Mouse (Mus musculus): Measurements from ENCODE around the gene Cdk14. TPM values are rescaled to one million over a fixed set of nuclear protein-coding genes. Genes with fewer than 3 reads are reported as not detected.

Gene Cdk14
- polyA plus RNA-seq, 1 experiment: 83.4 TPM

DNA sequence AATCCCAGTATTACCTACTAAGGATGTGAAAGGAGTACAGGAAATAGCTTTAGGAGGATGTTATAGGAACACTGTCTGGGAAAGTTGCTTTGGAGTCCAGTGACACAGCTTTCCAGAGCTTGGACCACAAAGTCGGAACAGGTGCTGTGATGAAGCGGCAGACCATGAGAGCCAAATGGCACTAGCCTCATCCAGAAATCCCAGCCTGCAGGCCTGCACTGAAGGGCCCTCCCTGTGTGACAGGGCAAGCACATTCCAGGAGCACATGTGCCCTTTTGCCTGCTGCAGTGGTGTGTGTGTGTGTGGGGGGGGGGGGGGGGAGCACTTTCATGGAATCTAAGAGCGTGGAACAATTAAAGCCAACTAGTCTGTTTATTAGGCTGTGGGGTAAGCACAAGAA, 47.8 kb downstream of the Cdk14 start:
- no peak for TF ChIP-seq CTCF (IDR thresholded peaks at IDR 0.05; ENCODE audit: insufficient read depth, low read depth, low read length)
- TF ChIP-seq POLR2A (IDR thresholded peaks at IDR 0.05; ENCODE audit: insufficient read depth, low read depth, low read length): no peak
- Histone ChIP-seq H3K27ac (ENCODE audit: insufficient read depth, low read depth, low read length) (no peak overlapping the region; the same call in 1 of the 2 replicates), H3K4me1 (ENCODE audit: control insufficient read depth, insufficient read depth, low read length) (peaks cover 13% of the 10 kb centered on the region), H3K4me3 (ENCODE audit: insufficient read depth, low read depth, low read length) (no peak overlapping the region)
- WGBS: 64% methylated on average over 3 of the region's 3 CpGs

DNA sequence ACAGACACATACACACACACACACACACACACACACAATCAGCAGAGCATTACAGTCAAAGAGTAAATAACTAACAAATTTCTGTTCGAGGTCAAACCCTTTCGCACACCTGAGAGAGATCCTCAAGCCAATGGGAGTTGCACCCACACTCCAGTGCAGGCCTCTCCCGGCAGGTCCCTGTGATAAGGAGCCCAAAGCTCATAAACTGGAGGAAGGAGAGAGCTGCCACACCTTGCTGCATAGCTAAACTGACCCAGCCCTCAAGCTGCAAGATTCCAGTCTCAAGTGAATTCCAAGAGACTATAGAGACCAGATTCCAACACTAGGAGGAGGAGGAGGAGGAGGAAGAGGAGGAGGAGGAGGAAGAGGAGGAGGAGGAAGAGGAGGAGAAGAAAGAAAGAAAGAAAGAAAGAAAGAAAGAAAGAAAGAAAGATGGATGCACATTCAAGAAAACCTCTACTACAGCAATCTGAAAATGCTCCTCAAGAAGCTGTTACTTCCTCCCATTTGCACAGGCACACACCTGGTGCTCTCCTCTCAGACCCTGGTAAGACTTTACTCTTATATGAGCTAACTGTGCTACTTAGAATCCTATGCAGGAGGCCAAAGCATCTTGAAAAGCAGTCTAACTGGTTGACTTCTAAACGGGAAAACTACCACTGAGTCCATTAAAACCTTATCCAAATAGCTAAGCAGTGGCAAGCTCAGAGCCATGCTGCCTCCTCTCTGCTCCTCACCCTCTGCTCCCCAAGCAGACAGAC, 49.6 kb downstream of the Cdk14 start:
- H3K4me1 ChIP-seq (ENCODE audit: control insufficient read depth, insufficient read depth, low read length): peaks cover 10% of the 10 kb centered on the region
- 88% methylated on average over 4 of the region's 4 CpGs for WGBS
- TF ChIP-seq POLR2A (IDR thresholded peaks at IDR 0.05; ENCODE audit: insufficient read depth, low read depth, low read length): no peak
- TF ChIP-seq CTCF (IDR thresholded peaks at IDR 0.05; ENCODE audit: insufficient read depth, low read depth, low read length): no peak
- H3K4me3 ChIP-seq (ENCODE audit: insufficient read depth, low read depth, low read length): no peak overlapping the region
- no peak overlapping the region for H3K27ac ChIP-seq (ENCODE audit: insufficient read depth, low read depth, low read length)

DNA sequence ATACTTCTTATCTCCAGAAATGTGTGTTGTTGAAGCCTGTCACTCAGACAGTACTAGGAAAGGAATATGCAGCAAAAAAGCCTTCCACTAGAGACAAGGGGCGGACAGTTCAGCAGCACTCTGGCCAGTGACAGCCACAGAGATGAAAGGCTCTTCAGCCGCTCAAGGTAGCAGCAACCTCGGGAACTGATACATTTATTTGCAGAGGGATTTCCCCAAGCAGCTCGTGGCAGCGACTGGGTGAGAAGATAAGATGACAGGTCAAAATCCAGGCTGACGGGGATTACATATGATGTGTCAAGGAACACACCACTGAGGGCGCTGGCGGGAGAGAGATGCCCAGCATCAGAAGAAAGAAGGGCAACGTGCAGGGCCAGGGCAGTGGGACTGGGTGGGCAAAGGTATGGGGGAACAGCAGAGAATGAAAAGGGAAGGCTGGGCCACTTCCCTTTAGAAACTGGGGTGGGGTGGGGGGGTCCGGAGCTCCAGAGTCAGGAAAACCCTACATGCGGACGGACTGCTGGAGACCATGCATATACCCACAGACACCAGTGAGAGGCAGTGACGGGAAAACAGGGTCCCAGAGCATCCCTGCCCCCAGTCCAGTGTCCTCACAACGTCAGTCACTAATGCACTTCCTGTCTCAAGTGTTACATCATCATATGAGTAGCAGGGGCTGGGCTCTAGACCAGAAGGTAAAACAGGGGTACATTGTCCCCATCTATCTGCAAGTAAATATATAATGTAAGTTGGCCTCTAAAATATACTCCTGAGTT, 51.5 kb downstream of the Cdk14 start:
- no peak for TF ChIP-seq POLR2A (IDR thresholded peaks at IDR 0.05; ENCODE audit: insufficient read depth, low read depth, low read length)
- no peak for TF ChIP-seq CTCF (IDR thresholded peaks at IDR 0.05; ENCODE audit: insufficient read depth, low read depth, low read length)
- Histone ChIP-seq H3K27ac (ENCODE audit: insufficient read depth, low read depth, low read length) (no peak overlapping the region), H3K4me3 (ENCODE audit: insufficient read depth, low read depth, low read length) (no peak overlapping the region), H3K4me1 (ENCODE audit: control insufficient read depth, insufficient read depth, low read length) (peaks cover 14% of the 10 kb centered on the region)
- 87% methylated on average over 14 of the region's 14 CpGs for WGBS

- no peak for TF ChIP-seq POLR2A (IDR thresholded peaks at IDR 0.05; ENCODE audit: insufficient read depth, low read depth, low read length)
- TF ChIP-seq CTCF (IDR thresholded peaks at IDR 0.05; ENCODE audit: insufficient read depth, low read depth, low read length): no peak
- H3K4me1 ChIP-seq (ENCODE audit: control insufficient read depth, insufficient read depth, low read length): peaks cover 11% of the 10 kb centered on the region
- no peak overlapping the region for H3K4me3 ChIP-seq (ENCODE audit: insufficient read depth, low read depth, low read length)
- H3K27ac ChIP-seq (ENCODE audit: insufficient read depth, low read depth, low read length): no peak overlapping the region
- 86% methylated on average over 8 of the region's 8 CpGs for WGBS
Measured at GRCm38 (mm10) chr5:5367550-5367949, 52.6 kb downstream of the Cdk14 start.

GRCm38 (mm10) chr5:5365285-5366076, 54.6 kb downstream of the Cdk14 start:
- 53% methylated on average over 14 of the region's 14 CpGs for WGBS
- H3K4me3 ChIP-seq (ENCODE audit: insufficient read depth, low read depth, low read length): no peak overlapping the region
- H3K27ac ChIP-seq (ENCODE audit: insufficient read depth, low read depth, low read length): no peak overlapping the region
- H3K4me1 ChIP-seq (ENCODE audit: control insufficient read depth, insufficient read depth, low read length): peaks cover 6% of the 10 kb centered on the region
- TF ChIP-seq CTCF (IDR thresholded peaks at IDR 0.05; ENCODE audit: insufficient read depth, low read depth, low read length) (no peak), POLR2A (IDR thresholded peaks at IDR 0.05; ENCODE audit: insufficient read depth, low read depth, low read length) (no peak)

DNA sequence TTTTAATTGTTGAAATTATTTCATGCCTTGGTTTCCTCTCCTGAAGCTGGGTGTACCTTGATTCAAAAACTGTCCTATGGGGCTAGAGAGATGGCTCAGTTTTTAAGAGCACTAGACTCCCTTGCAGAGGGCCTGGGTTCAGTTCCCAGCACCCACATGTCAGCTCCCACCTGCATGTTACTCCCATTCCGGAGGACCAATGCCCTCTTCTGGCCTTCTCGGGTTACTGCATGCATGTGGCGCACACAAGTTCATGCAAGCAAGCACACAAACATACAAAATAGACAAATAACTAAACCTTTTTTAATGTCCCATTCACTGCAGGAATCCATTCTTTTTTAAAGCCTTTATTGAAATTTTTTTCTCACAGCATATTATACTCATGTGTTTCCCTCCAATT, 58.4 kb downstream of the Cdk14 start:
- H3K4me1 ChIP-seq (ENCODE audit: control insufficient read depth, insufficient read depth, low read length): peaks cover 6% of the 10 kb centered on the region
- no peak for TF ChIP-seq POLR2A (IDR thresholded peaks at IDR 0.05; ENCODE audit: insufficient read depth, low read depth, low read length)
- TF ChIP-seq CTCF (IDR thresholded peaks at IDR 0.05; ENCODE audit: insufficient read depth, low read depth, low read length): no peak
- WGBS: 98% methylated on average over 3 of the region's 3 CpGs
- H3K4me3 ChIP-seq (ENCODE audit: insufficient read depth, low read depth, low read length): no peak overlapping the region
- H3K27ac ChIP-seq (ENCODE audit: insufficient read depth, low read depth, low read length): no peak overlapping the region

- whole genome bisulfite sequencing: 82% methylated on average over 5 of the region's 5 CpGs
- Histone ChIP-seq H3K4me3 (ENCODE audit: insufficient read depth, low read depth, low read length) (no peak overlapping the region), H3K4me1 (ENCODE audit: control insufficient read depth, insufficient read depth, low read length) (peaks cover 2% of the 10 kb centered on the region), H3K27ac (ENCODE audit: insufficient read depth, low read depth, low read length) (no peak overlapping the region)
- TF ChIP-seq POLR2A (IDR thresholded peaks at IDR 0.05; ENCODE audit: insufficient read depth, low read depth, low read length): no peak
- no peak for TF ChIP-seq CTCF (IDR thresholded peaks at IDR 0.05; ENCODE audit: insufficient read depth, low read depth, low read length)
Measured at GRCm38 (mm10) chr5:5360338-5360737, 59.8 kb downstream of the Cdk14 start.

DNA sequence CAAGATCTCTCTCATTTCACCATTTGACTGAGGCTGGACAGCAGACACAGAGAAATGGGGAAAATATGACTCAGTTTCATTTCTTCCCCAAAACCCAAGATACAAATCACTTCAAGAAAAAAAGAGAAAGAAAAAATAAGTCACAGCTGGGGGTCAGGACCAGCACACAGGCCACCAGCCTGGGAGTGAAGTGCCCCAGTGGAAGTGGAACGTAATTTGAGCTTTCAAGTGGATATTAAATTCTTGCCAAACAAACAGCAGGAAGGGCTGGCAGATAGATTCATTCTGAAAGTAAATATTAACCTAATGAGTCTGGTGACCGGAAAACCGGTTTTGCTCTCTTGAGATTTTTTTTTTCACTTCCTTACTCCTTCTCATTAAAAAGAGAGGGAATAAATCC, 60.2 kb downstream of the Cdk14 start:
- Histone ChIP-seq H3K4me1 (ENCODE audit: control insufficient read depth, insufficient read depth, low read length) (no peaks in the 10 kb centered on the region), H3K27ac (ENCODE audit: insufficient read depth, low read depth, low read length) (no peak overlapping the region), H3K4me3 (ENCODE audit: insufficient read depth, low read depth, low read length) (no peak overlapping the region)
- WGBS: 68% methylated on average over 3 of the region's 3 CpGs
- TF ChIP-seq CTCF (IDR thresholded peaks at IDR 0.05; ENCODE audit: insufficient read depth, low read depth, low read length): no peak
- no peak for TF ChIP-seq POLR2A (IDR thresholded peaks at IDR 0.05; ENCODE audit: insufficient read depth, low read depth, low read length)

All from olfactory bulb, adult 2 months (tissue).